9 mouse cellular contexts compared by ENCODE assay signal in genomic region chr1:151947571-151947970, GRCm38 (mm10).
DNase-seq lines count a peak whose midpoint lies in the region; ATAC-seq lines count a peak whose summit lies in the region.
"Had no signal": no experiment of that assay in that cellular context is flagged by ENCODE, and none has a peak within 500 bp of the region (broad histone marks: within the 10 kb centered on the region; RNA-seq: fewer than 3 reads in every experiment).

No protein-coding gene starts in this region.

- no peak for ATAC-seq in forebrain, embryonic 11.5 days (replicated peaks; ENCODE audit: low FRiP score)
- 0 out of 2 replicates have a peak, but pooled peaks have one; percentile 4 for ATAC-seq in lung, embryonic 16.5 days (ENCODE audit: low read depth)
- no peak for ATAC-seq in limb, embryonic 13.5 days (ENCODE audit: low FRiP score, low read depth)

- WGBS in forebrain, embryonic 10.5 days, result 35% methylated on average over 4 of the region's 4 CpGs
- 40% methylated on average over 4 of the region's 4 CpGs for WGBS in forebrain, embryonic 11.5 days
- whole genome bisulfite sequencing in lung, embryonic 16.5 days, result 22% methylated on average over 4 of the region's 4 CpGs
- 42% methylated on average over 4 of the region's 4 CpGs for WGBS in limb, embryonic 13.5 days

- H3K9me3 ChIP-seq in forebrain, embryonic 10.5 days, result no peaks in the 10 kb centered on the region
- H3K9me3 ChIP-seq in forebrain, embryonic 11.5 days (ENCODE audit: control insufficient read depth, low read length), result no peaks in the 10 kb centered on the region
- H3K9me3 ChIP-seq in lung, embryonic 16.5 days (ENCODE audit: control insufficient read depth, low read length), result no peaks in the 10 kb centered on the region
- H3K9me3 ChIP-seq in limb, embryonic 13.5 days, result no peaks in the 10 kb centered on the region

- peak overlapping the region; percentile 44; the same call in 1 of the 2 replicates for H3K27ac ChIP-seq in forebrain, embryonic 10.5 days
- no peak overlapping the region for H3K27ac ChIP-seq in forebrain, embryonic 11.5 days (ENCODE audit: low read depth, low read length)
- peak overlapping the region; percentile 34; the same call in 1 of the 2 replicates for H3K27ac ChIP-seq in lung, embryonic 16.5 days (ENCODE audit: low read length)
- H3K27ac ChIP-seq in limb, embryonic 13.5 days, result peak overlapping the region; percentile 22; the same call in 1 of the 2 replicates

- peaks cover 55% of the 10 kb centered on the region for H3K4me1 ChIP-seq in forebrain, embryonic 10.5 days
- H3K4me1 ChIP-seq in forebrain, embryonic 11.5 days (replicated peaks; ENCODE audit: control insufficient read depth, insufficient read depth, low read length), result peaks cover 18% of the 10 kb centered on the region
- peaks cover 12% of the 10 kb centered on the region; the same call in 1 of the 2 replicates for H3K4me1 ChIP-seq in lung, embryonic 16.5 days (replicated peaks; ENCODE audit: control insufficient read depth, insufficient read depth, low read length)
- peaks cover 49% of the 10 kb centered on the region for H3K4me1 ChIP-seq in limb, embryonic 13.5 days

- no peak overlapping the region for H3K9ac ChIP-seq in forebrain, embryonic 11.5 days (ENCODE audit: low read length)
- H3K9ac ChIP-seq in lung, embryonic 16.5 days (ENCODE audit: low read length), result no peak overlapping the region
- H3K9ac ChIP-seq in limb, embryonic 13.5 days, result no peak overlapping the region

- peak overlapping the region; percentile 16 for H3K4me3 ChIP-seq in forebrain, embryonic 10.5 days
- no peak overlapping the region for H3K4me3 ChIP-seq in forebrain, embryonic 11.5 days (ENCODE audit: low read depth, low read length)
- no peak overlapping the region; the same call in 1 of the 2 replicates for H3K4me3 ChIP-seq in lung, embryonic 16.5 days (ENCODE audit: low read length)
- no peak overlapping the region for H3K4me3 ChIP-seq in limb, embryonic 13.5 days
- H3K4me3 ChIP-seq: erythroblast, embryonic 14.5 days had no signal

- intact Hi-C loops in left cerebral cortex, postnatal 14 days (cut with DNase I), result no loop called here

- H3K27me3 ChIP-seq in forebrain, embryonic 10.5 days (ENCODE audit: poor library complexity, severe bottlenecking), result no peaks in the 10 kb centered on the region
- H3K27me3 ChIP-seq in forebrain, embryonic 11.5 days (ENCODE audit: control insufficient read depth, insufficient read depth, low read length), result no peaks in the 10 kb centered on the region
- no peaks in the 10 kb centered on the region for H3K27me3 ChIP-seq in lung, embryonic 16.5 days (ENCODE audit: control insufficient read depth, insufficient read depth, low read depth, low read length)
- H3K27me3 ChIP-seq in limb, embryonic 13.5 days, result no peaks in the 10 kb centered on the region

- no peak overlapping the region for H3K4me2 ChIP-seq in forebrain, embryonic 11.5 days (ENCODE audit: low read depth, low read length, severe bottlenecking)
- peak overlapping the region; percentile 23 for H3K4me2 ChIP-seq in lung, embryonic 16.5 days (ENCODE audit: low read depth, low read length)
- peak overlapping the region; percentile 31 for H3K4me2 ChIP-seq in limb, embryonic 13.5 days (replicated peaks)

- H3K36me3 ChIP-seq in forebrain, embryonic 10.5 days (replicated peaks), result no peaks in the 10 kb centered on the region
- H3K36me3 ChIP-seq in forebrain, embryonic 11.5 days (ENCODE audit: control insufficient read depth, insufficient read depth, low read length), result no peaks in the 10 kb centered on the region
- no peaks in the 10 kb centered on the region for H3K36me3 ChIP-seq in lung, embryonic 16.5 days (ENCODE audit: control insufficient read depth, insufficient read depth, low read length)
- no peaks in the 10 kb centered on the region for H3K36me3 ChIP-seq in limb, embryonic 13.5 days

- DNase-seq in forebrain, embryonic 10.5 days (ENCODE audit: extremely low spot score, low spot score), result no peak
- DNase-seq in forebrain, embryonic 11.5 days (ENCODE audit: low spot score), result no peak
- no peak for DNase-seq in lung, postnatal 4 days
- DNase-seq in retina, postnatal 7 days (ENCODE audit: low read depth, low spot score), result peak; percentile 55
- no peak for DNase-seq in left cerebral cortex, postnatal 14 days (ENCODE audit: low spot score in 2 of 2)
- DNase-seq in urinary bladder, postnatal 14 days (ENCODE audit: low spot score), result no peak
